Mouse (Mus musculus) bone marrow, adult 2 months (tissue): ENCODE measurements around the gene Rrp8.

Experiments used
- CTCF ChIP-seq: fragments of 200-500 bp; IDR thresholded peaks from 2 replicates; pipeline ENCODE4 v1.5.1; 2011; ENCODE audit warnings: low read length, control low read depth; ENCODE audit not compliant: control insufficient read depth, insufficient read depth
- POLR2A ChIP-seq: fragments of 200-500 bp; IDR thresholded peaks from 2 replicates; pipeline ENCODE4 v1.6.1; 2011; ENCODE audit warnings: low read depth, mild to moderate bottlenecking, control low read depth, low read length, borderline replicate concordance; ENCODE audit not compliant: control insufficient read depth

- TF ChIP-seq POLR2A: no peak
- TF ChIP-seq CTCF: no peak
Measured at GRCm38 (mm10) chr7:105726980-105727325, 10.2 kb downstream of the Rrp8 start.
